Mouse (Mus musculus): ENCODE measurements at regions not wholly inside any gene's neighbourhood (a gene's known extent, or its start where the extent isn't known, plus 50 kb on each side); places are given as distances from the start of the nearest gene placed in this dataset.
"Not testable (repeated sequence)": the region's sequence is repeated elsewhere in the genome, so short reads cannot be mapped to it uniquely, and the experiment has no call there.

DNA sequence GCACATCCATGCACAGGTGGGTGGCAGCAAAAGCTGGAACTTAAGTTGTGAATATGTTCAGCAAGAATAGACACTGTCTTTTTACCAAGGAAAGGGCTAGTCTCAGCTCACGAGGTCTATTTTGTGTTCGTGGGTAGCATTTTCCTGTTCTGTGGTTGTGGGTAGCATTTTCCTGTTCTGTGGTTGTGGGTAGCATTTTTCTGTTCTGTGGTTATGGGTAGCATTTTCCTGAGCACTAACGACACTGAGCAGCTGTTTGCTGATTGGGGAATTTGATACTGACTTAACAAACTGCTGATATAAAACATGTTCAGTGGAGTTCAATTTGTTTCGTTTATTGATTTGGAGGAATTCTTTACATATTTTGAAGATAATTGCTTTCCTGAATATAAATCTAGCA, 837.8 kb upstream of the Vwc2 start:
- no peak for DNase-seq

GRCm38 (mm10) chr11:10283553-10283952, 830.5 kb upstream of the Vwc2 start:
- peak; percentile 47 for DNase-seq

DNA sequence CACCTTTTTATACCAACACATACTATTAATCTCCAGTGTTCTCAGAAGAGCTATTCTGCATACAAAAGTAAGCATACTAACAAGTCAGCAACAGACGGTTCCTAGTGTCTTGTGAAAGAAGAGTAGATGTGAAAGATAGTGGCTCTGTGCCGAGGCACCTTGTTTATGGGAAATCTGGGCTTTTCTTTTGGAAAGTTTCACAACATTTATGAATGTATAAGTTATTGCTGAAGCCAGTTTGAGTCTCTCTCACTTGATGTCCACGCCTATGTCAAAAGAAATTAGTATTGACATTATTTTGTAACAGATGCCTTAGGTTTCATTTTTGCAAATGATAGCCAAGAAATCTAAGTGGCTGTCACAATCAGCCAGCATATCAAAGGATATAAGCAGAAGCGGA, 822.0 kb upstream of the Vwc2 start:
- DNase-seq: no peak

DNA sequence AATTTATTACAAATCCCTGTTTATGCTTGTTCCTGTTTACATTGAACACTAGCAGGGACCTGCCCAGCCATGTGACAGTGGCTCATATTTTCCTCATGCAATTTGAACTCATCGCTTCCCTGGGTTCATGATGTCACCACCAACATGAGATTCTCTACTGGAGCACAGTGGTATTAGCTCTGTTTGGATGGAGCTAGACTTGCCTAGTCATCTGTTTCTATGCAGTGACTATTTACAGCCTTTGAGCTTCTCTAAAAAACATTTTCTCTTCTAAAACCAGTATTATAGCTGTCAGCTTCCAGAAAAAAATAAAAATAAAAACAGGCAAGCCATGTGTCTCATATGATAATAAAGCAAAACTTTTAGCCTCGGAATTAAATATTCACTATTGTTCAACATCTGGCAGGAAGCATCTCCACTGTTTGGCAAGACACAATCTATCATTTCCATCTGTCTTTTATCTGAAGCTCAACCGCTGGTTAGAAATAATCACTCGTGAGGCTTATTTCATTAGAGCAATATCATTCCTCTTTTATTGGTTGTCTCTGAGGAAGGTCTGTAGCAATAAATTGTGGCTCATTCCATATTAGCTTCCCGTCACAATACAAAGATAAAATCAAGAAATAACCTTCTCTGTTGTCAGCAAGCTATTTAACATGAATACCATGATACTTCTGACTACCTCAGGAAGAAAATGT, 804.9 kb upstream of the Vwc2 start:
- no peak for DNase-seq

- no peak for DNase-seq
Observed at GRCm38 (mm10) chr11:10317427-10317826, 796.6 kb upstream of the Vwc2 start.

DNA sequence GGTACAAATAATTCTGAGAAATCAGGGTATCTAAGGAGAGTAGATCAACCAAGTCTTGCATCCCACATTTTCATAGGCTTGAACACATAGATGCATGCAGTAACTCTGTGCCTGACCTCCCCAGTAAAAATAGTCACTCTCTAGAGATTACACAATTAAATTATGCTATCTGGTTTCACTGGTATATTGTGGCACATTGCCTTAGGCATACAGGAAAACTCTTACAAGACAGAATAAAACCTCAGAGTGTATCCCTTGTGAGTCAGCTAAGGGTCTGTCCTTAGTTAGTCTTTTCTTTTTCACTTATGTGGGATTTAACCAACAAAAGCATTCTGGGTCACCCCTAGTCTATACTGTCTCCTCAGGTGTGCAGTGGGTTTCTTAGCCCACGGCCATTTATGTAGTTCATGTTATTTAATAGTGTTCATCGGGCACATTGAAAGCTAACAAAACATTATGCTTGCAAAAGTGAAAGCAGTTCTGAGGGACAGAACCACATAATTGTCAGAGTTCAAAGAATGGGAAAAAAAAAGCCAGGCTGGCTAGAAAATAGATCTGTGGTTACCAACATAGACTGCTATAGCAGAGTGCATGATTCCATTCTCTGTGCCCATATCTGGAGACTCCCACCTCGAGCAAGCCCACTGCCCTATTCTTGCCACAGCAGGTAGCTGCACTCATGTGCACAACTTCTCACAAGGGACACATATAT, 795.8 kb upstream of the Vwc2 start:
- DNase-seq: no peak

DNA sequence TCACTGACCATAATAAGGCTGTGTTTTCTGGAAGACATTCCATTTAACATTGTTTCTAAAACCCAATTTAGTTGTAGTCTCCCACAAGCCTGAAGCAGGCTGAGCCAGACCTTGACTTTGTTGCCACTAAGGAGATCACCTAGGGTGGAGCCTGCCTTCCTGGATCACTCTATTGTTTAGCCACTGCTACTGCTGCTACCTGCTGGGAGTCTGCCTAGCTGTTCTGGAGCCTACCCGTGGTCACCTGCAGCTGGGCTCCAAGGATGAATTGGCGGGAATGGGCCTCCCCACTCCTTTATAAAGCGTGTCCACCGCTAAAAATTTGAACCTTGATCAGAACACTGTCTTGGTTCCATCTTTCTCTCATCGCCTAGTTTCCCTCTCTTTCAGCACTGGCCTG, 783.8 kb upstream of the Vwc2 start:
- DNase-seq: not testable (repeated sequence)

GRCm38 (mm10) chr11:10337781-10338180, 776.2 kb upstream of the Vwc2 start:
- DNase-seq: no peak

DNA sequence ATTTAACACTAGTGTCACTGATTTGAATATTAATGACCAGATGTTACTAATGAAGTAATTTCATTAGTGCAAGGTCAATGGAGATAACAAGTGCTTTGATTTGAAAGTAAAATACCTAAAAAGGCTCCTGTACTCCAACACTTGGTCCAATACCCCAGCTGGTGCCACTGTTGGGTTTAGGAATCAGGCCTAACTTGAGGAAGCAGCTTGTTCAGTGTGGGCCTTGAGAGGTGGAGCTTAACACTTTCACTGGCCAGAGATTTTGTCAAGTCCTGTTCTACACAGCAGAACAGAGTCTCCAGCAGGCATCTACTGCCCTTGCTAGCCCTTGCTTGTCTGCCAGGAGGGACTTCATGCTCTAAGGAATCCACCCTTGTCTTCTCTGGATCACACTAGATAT, 741.7 kb upstream of the Vwc2 start:
- DNase-seq: no peak

All from adrenal gland, postnatal 14 days (tissue).